Comparison of ENCODE assay signal across 10 mouse cellular contexts in the genomic region with DNA sequence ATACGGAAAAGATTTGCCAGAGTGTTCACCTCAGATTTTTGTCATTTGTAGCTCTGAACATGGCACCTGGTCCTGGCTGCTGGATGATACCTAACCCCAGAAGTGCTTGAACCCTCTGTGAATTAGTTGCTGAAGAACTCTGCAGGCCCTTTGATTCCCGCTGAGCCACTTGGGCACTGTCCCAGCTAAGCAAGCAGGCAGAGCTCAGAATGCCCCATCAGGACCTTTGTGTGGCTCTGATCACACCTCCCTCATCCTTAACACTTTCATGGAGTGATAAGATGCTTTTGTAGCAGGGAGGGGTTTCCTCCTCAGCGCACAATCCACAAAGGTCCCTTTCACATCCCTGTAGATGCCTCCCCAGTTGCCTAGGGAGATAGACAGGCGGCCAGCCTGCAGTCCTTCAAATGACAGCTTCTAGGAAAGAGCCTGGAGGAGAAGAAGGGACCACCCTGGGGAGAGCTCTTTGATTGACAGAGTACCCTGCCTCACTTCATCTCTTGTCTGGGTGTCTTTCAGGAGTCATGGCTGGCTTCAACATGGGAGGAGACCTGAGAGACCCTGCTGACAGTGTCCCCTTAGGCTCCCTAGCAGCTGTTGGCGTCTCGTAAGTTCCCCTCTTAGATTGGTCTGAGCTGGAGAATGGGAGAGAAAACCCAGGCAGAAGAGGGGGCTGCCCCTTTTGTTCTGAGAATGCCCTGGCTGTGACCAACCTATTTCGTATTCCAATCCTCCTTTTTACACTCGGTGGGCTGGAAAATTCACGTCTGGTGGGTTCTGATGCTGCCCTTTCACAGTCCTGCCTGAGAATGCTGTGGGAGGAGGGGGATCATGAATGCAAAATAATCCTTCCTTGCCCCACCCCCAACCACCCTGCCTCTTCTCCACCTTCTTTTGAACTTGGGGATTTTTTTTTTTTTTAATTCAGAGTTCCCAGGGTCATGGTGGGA.
DNase-seq lines count a peak whose midpoint lies in the region; ATAC-seq lines count a peak whose summit lies in the region.
"Had no signal": no experiment of that assay in that cellular context is flagged by ENCODE, and none has a peak within 500 bp of the region (broad histone marks: within the 10 kb centered on the region; RNA-seq: fewer than 3 reads in every experiment).

No protein-coding gene starts in this region.

- no peaks in the 10 kb centered on the region for H3K27me3 ChIP-seq in lung, embryonic 16.5 days (ENCODE audit: control insufficient read depth, insufficient read depth, low read depth, low read length)
- H3K27me3 ChIP-seq in forebrain, embryonic 12.5 days, result no peaks in the 10 kb centered on the region
- no peaks in the 10 kb centered on the region for H3K27me3 ChIP-seq in midbrain, embryonic 12.5 days
- H3K27me3 ChIP-seq: embryonic facial prominence, embryonic 15.5 days had no signal

- H3K27ac ChIP-seq in lung, embryonic 16.5 days (ENCODE audit: low read length), result no peak overlapping the region
- H3K27ac ChIP-seq in forebrain, embryonic 12.5 days, result peak overlapping the region; percentile 95
- H3K27ac ChIP-seq in midbrain, embryonic 12.5 days (replicated peaks), result peak overlapping the region; percentile 92
- H3K27ac ChIP-seq: embryonic facial prominence, embryonic 15.5 days had no signal

- 35% methylated on average over 9 of the region's 9 CpGs for WGBS in lung, embryonic 16.5 days
- WGBS in forebrain, embryonic 12.5 days, result 8% methylated on average over 9 of the region's 9 CpGs
- WGBS in midbrain, embryonic 12.5 days, result 8% methylated on average over 9 of the region's 9 CpGs

- no peaks in the 10 kb centered on the region for H3K36me3 ChIP-seq in lung, embryonic 16.5 days (ENCODE audit: control insufficient read depth, insufficient read depth, low read length)
- H3K36me3 ChIP-seq in forebrain, embryonic 12.5 days (replicated peaks), result no peaks in the 10 kb centered on the region
- H3K36me3 ChIP-seq in midbrain, embryonic 12.5 days, result no peaks in the 10 kb centered on the region
- H3K36me3 ChIP-seq: embryonic facial prominence, embryonic 15.5 days had no signal

- H3K4me1 ChIP-seq in lung, embryonic 16.5 days (replicated peaks; ENCODE audit: control insufficient read depth, insufficient read depth, low read length), result no peaks in the 10 kb centered on the region
- H3K4me1 ChIP-seq in forebrain, embryonic 12.5 days, result peaks cover 46% of the 10 kb centered on the region
- H3K4me1 ChIP-seq in midbrain, embryonic 12.5 days, result peaks cover 38% of the 10 kb centered on the region
- H3K4me1 ChIP-seq: embryonic facial prominence, embryonic 15.5 days had no signal

- no peak overlapping the region for H3K9ac ChIP-seq in lung, embryonic 16.5 days (ENCODE audit: low read length)
- H3K9ac ChIP-seq in forebrain, embryonic 12.5 days, result no peak overlapping the region
- no peak overlapping the region for H3K9ac ChIP-seq in midbrain, embryonic 12.5 days (replicated peaks)
- H3K9ac ChIP-seq: embryonic facial prominence, embryonic 15.5 days; liver, postnatal 0 days had no signal

- DNase-seq in lung, postnatal 4 days, result no peak
- no peak for DNase-seq in spleen, postnatal 14 days (ENCODE audit: low spot score in 2 of 2)
- DNase-seq in kidney, postnatal 10 days, result no peak
- DNase-seq: adrenal gland, adult 8-10 months; liver, postnatal 0 days had no signal

- no peak overlapping the region for H3K4me3 ChIP-seq in lung, embryonic 16.5 days (ENCODE audit: low read length)
- H3K4me3 ChIP-seq in forebrain, embryonic 12.5 days (replicated peaks), result no peak overlapping the region
- no peak overlapping the region for H3K4me3 ChIP-seq in midbrain, embryonic 12.5 days
- H3K4me3 ChIP-seq: embryonic facial prominence, embryonic 15.5 days had no signal

- peak; percentile 15; the same call in 1 of the 2 replicates for ATAC-seq in lung, embryonic 16.5 days (ENCODE audit: low read depth)
- ATAC-seq in forebrain, embryonic 12.5 days (ENCODE audit: low FRiP score), result peak; percentile 91
- peak; percentile 92 for ATAC-seq in midbrain, embryonic 12.5 days (ENCODE audit: low FRiP score, low read depth)
- no peak for ATAC-seq in erythroid progenitor cell, adult 5-6 weeks (replicated peaks; ENCODE audit: low FRiP score, poor library complexity, severe bottlenecking)
- ATAC-seq: liver, postnatal 0 days had no signal

- no peak overlapping the region for H3K4me2 ChIP-seq in lung, embryonic 16.5 days (ENCODE audit: low read depth, low read length)
- H3K4me2 ChIP-seq in forebrain, embryonic 12.5 days, result peak overlapping the region; percentile 24
- H3K4me2 ChIP-seq in midbrain, embryonic 12.5 days (replicated peaks), result peak overlapping the region; percentile 12; the same call in 1 of the 2 replicates
- H3K4me2 ChIP-seq: embryonic facial prominence, embryonic 15.5 days had no signal

- H3K9me3 ChIP-seq in lung, embryonic 16.5 days (ENCODE audit: control insufficient read depth, low read length), result no peaks in the 10 kb centered on the region
- H3K9me3 ChIP-seq in forebrain, embryonic 12.5 days, result peaks cover 4% of the 10 kb centered on the region; the same call in 1 of the 2 replicates
- H3K9me3 ChIP-seq in midbrain, embryonic 12.5 days, result no peaks in the 10 kb centered on the region
- H3K9me3 ChIP-seq: embryonic facial prominence, embryonic 15.5 days had no signal
